Mouse (Mus musculus) megakaryocyte, embryonic 14.5 days (primary cell): ENCODE measurements around the gene Olfr745. TPM values are rescaled to one million over a fixed set of nuclear protein-coding genes. Genes with fewer than 3 reads are reported as not detected.

ENCODE experiments used
- H3K27me3 ChIP-seq: replicated peaks from 2 replicates; pipeline ENCODE3; 2012; ENCODE audit warnings: inconsistent platforms
- H3K36me3 ChIP-seq: replicated peaks from 2 replicates; pipeline ENCODE3; 2012; ENCODE audit warnings: low read length, inconsistent platforms, mixed read lengths
- H3K4me1 ChIP-seq: 2 replicates; pipeline ENCODE4 v1.6.1; 2012; ENCODE audit warnings: inconsistent platforms
- H3K4me3 ChIP-seq: replicated peaks from 2 replicates; pipeline ENCODE3; 2012; ENCODE audit warnings: moderate library complexity, mild to moderate bottlenecking, inconsistent platforms
- H3K9me3 ChIP-seq: 2 replicates; pipeline ENCODE4 v1.6.1; 2012; ENCODE audit warnings: inconsistent platforms
- FLI1 ChIP-seq: IDR thresholded peaks from 2 replicates; pipeline ENCODE4 v1.6.1; 2012; ENCODE audit warnings: low read length, inconsistent platforms, mixed read lengths
- GATA1 ChIP-seq: IDR thresholded peaks from 3 replicates; pipeline ENCODE4 v1.6.1; 2012; ENCODE audit warnings: mixed read lengths, low read length, inconsistent platforms, borderline replicate concordance
- polyA plus RNA-seq: library from polyadenylated mRNA; stranded (reverse); fragments of >175 nt; gene quantifications from 2 replicates; pipeline ENCODE4 v1.2.3, GENCODE M21; 2012; ENCODE audit warnings: low replicate concordance; ENCODE audit not compliant: insufficient read depth

The Olfr745 gene
- polyA plus RNA-seq = not detected in 2 replicates

DNA sequence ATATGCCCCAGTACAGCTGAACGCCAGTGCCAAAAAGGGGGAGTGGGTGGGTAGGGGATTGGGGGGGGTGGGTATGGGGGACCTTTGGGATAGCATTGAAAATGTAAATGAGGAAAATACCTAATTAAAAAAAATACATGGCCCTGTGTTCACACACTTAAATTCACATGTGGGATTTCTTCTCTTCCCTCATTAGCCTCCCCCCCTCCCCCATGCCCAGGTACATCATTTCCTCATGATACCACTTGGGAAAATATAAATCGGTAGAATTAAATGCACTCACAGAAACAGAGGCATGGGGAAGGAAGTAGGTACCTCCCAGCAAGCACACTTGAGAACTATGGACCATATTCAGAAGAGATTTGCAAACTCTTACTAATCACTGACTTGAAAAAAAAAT is at the start of gene Olfr745:
Olfr745 (plus strand) TSS at position 301 of the 400 bp plus-strand sequence.
- Histone ChIP-seq H3K4me3 (no peak within 1 kb of the TSS), H3K27me3 (no peaks in the 10 kb centered on the region), H3K9me3 (no peaks in the 10 kb centered on the region), H3K36me3 (no peaks in the 10 kb centered on the region), H3K4me1 (no peaks in the 10 kb centered on the region)
- TF ChIP-seq FLI1 (no peak), GATA1 (no peak)

DNA sequence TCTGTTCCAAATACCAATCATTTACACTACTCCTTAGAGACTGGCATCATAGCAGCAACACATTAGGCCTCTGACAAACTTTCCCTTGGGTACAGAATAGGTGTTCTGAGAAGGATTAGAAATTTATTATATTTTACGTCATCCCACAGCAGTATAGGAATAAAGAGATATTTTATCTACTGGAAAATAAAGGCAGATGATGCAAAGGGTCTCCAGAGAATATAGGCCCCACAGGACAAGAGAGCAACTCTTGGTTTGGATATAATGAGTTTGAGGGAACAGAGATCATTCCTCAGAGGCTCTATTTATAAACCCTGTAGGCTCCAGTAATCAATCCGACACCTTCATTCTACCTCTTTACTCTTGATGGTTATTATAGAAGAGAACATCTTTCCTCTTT is 24.6 kb upstream of the Olfr745 start, which contains the start of gene Olfr744:
Olfr744 (plus strand) TSS at position 301 of the 400 bp plus-strand sequence.
- no peak for TF ChIP-seq FLI1
- TF ChIP-seq GATA1 = no peak
- no peaks in the 10 kb centered on the region for H3K36me3 ChIP-seq
- no peak within 1 kb of the TSS for H3K4me3 ChIP-seq
- H3K4me1 ChIP-seq = no peaks in the 10 kb centered on the region
- H3K27me3 ChIP-seq = no peaks in the 10 kb centered on the region
- H3K9me3 ChIP-seq = 0 out of 2 replicates have a peak, but pooled peaks cover 3% of the 10 kb centered on the region

DNA sequence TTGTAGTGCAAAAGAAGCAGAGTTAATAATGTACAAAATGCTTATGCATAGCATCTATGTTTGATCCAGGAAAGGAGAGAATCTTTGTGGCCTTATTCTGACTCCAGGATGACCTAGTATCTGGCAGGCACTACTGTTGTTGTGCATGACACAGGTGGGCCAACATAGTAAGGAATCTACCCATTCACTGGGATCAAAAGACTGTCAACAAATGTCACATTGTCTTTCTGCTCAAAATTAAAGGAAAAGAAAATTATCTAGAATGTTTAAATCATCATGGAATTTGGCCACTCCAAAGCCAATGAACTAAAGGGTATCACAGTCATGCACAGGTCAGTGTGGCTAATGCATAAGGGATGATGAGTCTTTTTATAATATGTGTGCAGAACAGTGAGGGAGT is 7.6 kb downstream of the Olfr745 start, which contains the start of gene Olfr746:
Olfr746 (plus strand) TSS at position 301 of the 400 bp plus-strand sequence.
- Histone ChIP-seq H3K27me3 (no peaks in the 10 kb centered on the region), H3K4me3 (no peak within 1 kb of the TSS), H3K4me1 (no peaks in the 10 kb centered on the region), H3K9me3 (no peaks in the 10 kb centered on the region), H3K36me3 (no peaks in the 10 kb centered on the region)
- no peak for TF ChIP-seq FLI1
- no peak for TF ChIP-seq GATA1

DNA sequence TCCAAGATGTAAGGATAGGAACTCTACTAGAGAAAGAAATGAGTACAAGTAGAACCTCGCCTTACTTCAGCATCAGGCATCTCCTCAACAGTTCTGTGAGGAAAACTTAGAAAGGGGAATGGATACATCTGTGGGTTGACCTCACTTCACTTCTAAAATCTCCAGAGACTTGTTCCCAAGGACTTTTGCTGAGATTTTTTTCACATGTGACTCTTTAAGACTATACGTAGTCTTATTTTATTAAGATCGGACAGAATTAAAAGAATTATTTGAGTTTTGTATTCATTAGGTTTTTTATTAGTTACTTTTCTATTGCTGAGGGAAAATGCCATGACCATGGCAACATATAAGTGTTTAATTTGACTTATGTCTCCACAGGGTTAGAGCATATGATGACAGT is 53.9 kb downstream of the Olfr745 start, which contains the start of gene Olfr747:
Olfr747 (minus strand) TSS at position 101 of the 400 bp plus-strand sequence.
- Histone ChIP-seq H3K4me3 (no peak within 1 kb of the TSS), H3K36me3 (no peaks in the 10 kb centered on the region), H3K27me3 (no peaks in the 10 kb centered on the region), H3K9me3 (no peaks in the 10 kb centered on the region), H3K4me1 (no peaks in the 10 kb centered on the region)
- TF ChIP-seq FLI1 = no peak
- TF ChIP-seq GATA1 = no peak

Other genes starting within 250 kb of the Olfr745 start
- not detected in 2 replicates for gene Olfr738, start 231.8 kb upstream of the Olfr745 start, polyA plus RNA-seq
- gene Olfr739, start 220.8 kb upstream of the Olfr745 start, polyA plus RNA-seq = not detected in 2 replicates
- gene Olfr740, start 193.8 kb upstream of the Olfr745 start, polyA plus RNA-seq = not detected in 2 replicates
- not detected in 2 replicates for gene Olfr741, start 166.7 kb upstream of the Olfr745 start, polyA plus RNA-seq
- not detected in 2 replicates for gene Olfr742, start 135.8 kb upstream of the Olfr745 start, polyA plus RNA-seq
- not detected in 2 replicates for gene Olfr743, start 117.5 kb upstream of the Olfr745 start, polyA plus RNA-seq
- gene Olfr744, start 24.5 kb upstream of the Olfr745 start, polyA plus RNA-seq = not detected in 2 replicates
- gene Olfr746, start 7.7 kb downstream of the Olfr745 start, polyA plus RNA-seq = not detected in 2 replicates
- not detected in 2 replicates for gene Olfr747, start 53.8 kb downstream of the Olfr745 start, polyA plus RNA-seq
- gene Olfr748, start 68.0 kb downstream of the Olfr745 start, polyA plus RNA-seq = not detected in 2 replicates
- not detected in 2 replicates for gene Olfr749, start 105.7 kb downstream of the Olfr745 start, polyA plus RNA-seq
- gene Ttc5, start 146.1 kb downstream of the Olfr745 start, polyA plus RNA-seq = 17.7 and 40.8 TPM in 2 replicates
- gene Ccnb1ip1, start 168.3 kb downstream of the Olfr745 start, polyA plus RNA-seq = not detected in 2 replicates
- 3.0 TPM in 1 of 2 replicates, not detected in the other for gene Parp2, start 168.5 kb downstream of the Olfr745 start, polyA plus RNA-seq
- 4.3 TPM in 1 of 2 replicates, not detected in the other for gene Tep1, start 231.2 kb downstream of the Olfr745 start, polyA plus RNA-seq